Mouse (Mus musculus) heart, embryonic 11.5 days (tissue): ENCODE data around the gene Gfod2. TPM values are rescaled to one million over a fixed set of nuclear protein-coding genes. Genes with fewer than 3 reads are reported as not detected.
A peak's percentile ranks its signal among the peaks of the same experiment; 100 is the strongest.

Experiments used
- ATAC-seq: fragments of 200-750 bp; cut with Nextera tagmentation; replicated peaks from 2 replicates; pipeline ENCODE4 v1.8.0; 2017; ENCODE audit warnings: moderate library complexity; ENCODE audit not compliant: insufficient number of reproducible peaks, low FRiP score, low TSS enrichment
- H3K27ac ChIP-seq: fragments of 300-500 bp; sonication (generic); 2 replicates; pipeline ENCODE4 v1.5.1; 2014; ENCODE audit warnings: mild to moderate bottlenecking, low read depth, low read length
- H3K27me3 ChIP-seq: fragments of 300-500 bp; sonication (generic); 2 replicates; pipeline ENCODE4 v1.6.1; 2014; ENCODE audit warnings: mild to moderate bottlenecking, low read length, mixed read lengths; ENCODE audit not compliant: control insufficient read depth, insufficient read depth
- H3K36me3 ChIP-seq: fragments of 300-500 bp; sonication (generic); 2 replicates; pipeline ENCODE4 v1.6.1; 2014; ENCODE audit warnings: mild to moderate bottlenecking, low read length, moderate library complexity, mixed read lengths; ENCODE audit not compliant: control insufficient read depth, insufficient read depth
- H3K4me1 ChIP-seq: fragments of 300-500 bp; sonication (generic); 2 replicates; pipeline ENCODE4 v1.6.1; 2014; ENCODE audit warnings: low read length; ENCODE audit not compliant: control insufficient read depth, insufficient read depth
- H3K4me2 ChIP-seq: fragments of 300-500 bp; sonication (generic); 2 replicates; pipeline ENCODE4 v1.6.1; 2014; ENCODE audit warnings: mild to moderate bottlenecking, moderate library complexity
- H3K4me3 ChIP-seq: fragments of 300-500 bp; sonication (generic); 2 replicates; pipeline ENCODE4 v1.5.1; 2014; ENCODE audit warnings: low read depth, low read length
- H3K9ac ChIP-seq: fragments of 300-500 bp; sonication (generic); 2 replicates; pipeline ENCODE4 v1.6.1; 2014; ENCODE audit warnings: mild to moderate bottlenecking, low read depth, low read length, moderate library complexity
- H3K9me3 ChIP-seq: fragments of 300-500 bp; sonication (generic); replicated peaks from 2 replicates; pipeline ENCODE4 v1.6.1; 2016; ENCODE audit warnings: low read length; ENCODE audit not compliant: control insufficient read depth
- WGBS: fragments of 180-500 bp; shearing (Covaris S2); extraction: QIAGEN DNeasy Blood & Tissue Kit; methylation state at CpG from one replicate; pipeline ENCODE4 v1.1.7; 2014; ENCODE audit not compliant: insufficient replicate concordance; 5-methylcytosine and 5-hydroxymethylcytosine counted together
- polyA plus RNA-seq: library from polyadenylated mRNA; unstranded; fragments of >200 nt; fragmentation: Nextera tagmentation; extraction: Ambion mirVana; gene quantifications from 2 replicates; pipeline ENCODE4 v1.2.1, GENCODE M21; 2014

The Gfod2 gene
- polyA plus RNA-seq, 1 experiment from 2014 or later = 8.0 TPM

DNA sequence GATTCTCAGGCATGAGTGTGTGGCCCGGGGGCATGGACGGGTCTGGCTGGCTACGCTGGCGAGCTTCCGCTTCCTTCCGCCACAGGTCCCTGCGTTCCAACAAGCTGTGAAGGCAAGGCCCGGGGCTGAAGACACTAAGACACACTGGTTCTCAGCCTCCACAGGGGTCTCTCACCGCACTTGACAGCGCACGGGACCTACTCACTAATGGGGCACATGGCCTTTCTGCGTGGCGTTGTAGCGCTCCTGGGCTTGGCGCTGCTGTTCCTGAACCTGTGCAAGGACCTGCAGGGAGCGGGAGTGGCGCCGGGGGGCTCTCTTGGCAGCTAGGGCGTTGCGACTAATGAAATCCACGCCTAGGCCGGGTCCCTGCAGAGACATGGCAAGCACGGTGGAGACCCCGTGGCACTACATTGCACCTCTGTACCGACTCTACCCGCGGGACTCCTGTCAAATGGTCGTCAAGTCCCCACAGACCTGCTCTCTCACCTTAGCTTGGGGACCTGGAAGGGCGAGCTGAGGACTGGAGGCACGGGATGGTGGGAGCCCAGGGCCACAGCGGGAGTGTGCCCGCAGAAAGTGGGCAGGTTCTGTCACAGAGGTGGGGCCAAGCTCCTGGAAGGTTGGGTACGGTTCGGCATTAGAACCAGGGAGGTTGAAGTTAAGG is 54.2 kb downstream of the Gfod2 start:
- no peaks in the 10 kb centered on the region for H3K27me3 ChIP-seq
- H3K4me1 ChIP-seq = peaks cover 16% of the 10 kb centered on the region
- no peak overlapping the region for H3K4me2 ChIP-seq
- no peak overlapping the region for H3K4me3 ChIP-seq
- peaks cover 3% of the 10 kb centered on the region; the same call in 1 of the 2 replicates for H3K36me3 ChIP-seq
- H3K9me3 ChIP-seq = no peaks in the 10 kb centered on the region
- ATAC-seq = no peak
- WGBS = 90% methylated on average over 34 of the region's 34 CpGs
- no peak overlapping the region for H3K27ac ChIP-seq
- H3K9ac ChIP-seq = no peak overlapping the region

DNA sequence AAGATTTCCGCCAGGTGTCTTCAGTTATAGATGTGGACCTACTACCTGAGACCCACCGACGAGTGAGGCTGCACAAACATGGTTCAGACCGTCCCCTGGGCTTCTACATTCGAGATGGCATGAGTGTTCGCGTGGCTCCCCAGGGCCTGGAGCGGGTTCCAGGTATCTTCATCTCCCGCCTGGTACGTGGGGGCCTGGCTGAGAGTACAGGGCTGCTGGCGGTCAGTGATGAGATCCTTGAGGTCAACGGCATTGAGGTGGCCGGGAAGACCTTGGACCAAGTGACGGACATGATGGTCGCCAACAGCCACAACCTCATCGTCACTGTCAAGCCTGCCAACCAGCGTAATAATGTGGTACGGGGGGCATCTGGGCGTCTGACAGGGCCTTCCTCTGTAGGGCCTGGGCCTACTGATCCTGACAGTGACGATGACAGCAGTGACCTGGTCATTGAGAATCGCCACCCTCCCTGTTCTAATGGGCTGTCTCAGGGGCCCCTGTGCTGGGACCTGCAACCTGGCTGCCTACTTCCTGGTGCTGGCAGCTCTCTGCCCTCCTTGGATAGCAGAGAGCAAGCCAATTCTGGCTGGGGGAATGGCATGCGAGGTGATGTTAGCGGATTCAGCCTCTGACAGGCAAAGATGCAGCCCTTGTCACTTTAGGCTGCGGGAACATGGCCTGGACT is 55.6 kb downstream of the Gfod2 start:
- no peak overlapping the region for H3K9ac ChIP-seq
- H3K36me3 ChIP-seq = peaks cover 3% of the 10 kb centered on the region; the same call in 1 of the 2 replicates
- ATAC-seq = no peak
- no peak overlapping the region for H3K4me2 ChIP-seq
- H3K27ac ChIP-seq = no peak overlapping the region
- H3K27me3 ChIP-seq = no peaks in the 10 kb centered on the region
- H3K4me1 ChIP-seq = peaks cover 16% of the 10 kb centered on the region
- H3K4me3 ChIP-seq = no peak overlapping the region
- no peaks in the 10 kb centered on the region for H3K9me3 ChIP-seq
- 89% methylated on average over 24 of the region's 24 CpGs for WGBS

DNA sequence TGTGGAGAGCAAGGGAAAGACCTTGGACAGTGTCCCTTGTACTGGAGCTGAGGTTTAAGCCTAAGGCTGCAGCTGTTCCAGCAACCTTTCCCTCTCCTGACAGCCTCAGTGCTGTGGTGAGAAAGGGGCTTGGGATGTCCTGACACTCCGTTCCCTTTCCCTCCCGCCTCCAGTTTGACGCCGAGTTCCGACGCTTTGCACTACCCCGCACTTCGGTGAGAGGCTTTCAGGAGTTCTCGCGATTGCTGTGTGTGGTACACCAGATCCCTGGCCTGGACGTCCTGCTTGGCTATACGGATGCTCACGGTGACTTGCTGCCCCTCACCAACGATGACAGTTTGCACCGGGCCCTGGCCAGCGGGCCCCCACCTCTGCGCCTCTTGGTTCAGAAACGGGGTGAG is 56.5 kb downstream of the Gfod2 start:
- no peak for ATAC-seq
- H3K9ac ChIP-seq = peak overlapping the region; percentile 77
- peaks cover 14% of the 10 kb centered on the region for H3K4me1 ChIP-seq
- H3K4me2 ChIP-seq = peak overlapping the region; percentile 98
- no peaks in the 10 kb centered on the region for H3K9me3 ChIP-seq
- no peaks in the 10 kb centered on the region for H3K27me3 ChIP-seq
- H3K36me3 ChIP-seq = peaks cover 3% of the 10 kb centered on the region; the same call in 1 of the 2 replicates
- 56% methylated on average over 18 of the region's 18 CpGs for WGBS
- H3K27ac ChIP-seq = no peak overlapping the region
- peak overlapping the region; percentile 69 for H3K4me3 ChIP-seq

DNA sequence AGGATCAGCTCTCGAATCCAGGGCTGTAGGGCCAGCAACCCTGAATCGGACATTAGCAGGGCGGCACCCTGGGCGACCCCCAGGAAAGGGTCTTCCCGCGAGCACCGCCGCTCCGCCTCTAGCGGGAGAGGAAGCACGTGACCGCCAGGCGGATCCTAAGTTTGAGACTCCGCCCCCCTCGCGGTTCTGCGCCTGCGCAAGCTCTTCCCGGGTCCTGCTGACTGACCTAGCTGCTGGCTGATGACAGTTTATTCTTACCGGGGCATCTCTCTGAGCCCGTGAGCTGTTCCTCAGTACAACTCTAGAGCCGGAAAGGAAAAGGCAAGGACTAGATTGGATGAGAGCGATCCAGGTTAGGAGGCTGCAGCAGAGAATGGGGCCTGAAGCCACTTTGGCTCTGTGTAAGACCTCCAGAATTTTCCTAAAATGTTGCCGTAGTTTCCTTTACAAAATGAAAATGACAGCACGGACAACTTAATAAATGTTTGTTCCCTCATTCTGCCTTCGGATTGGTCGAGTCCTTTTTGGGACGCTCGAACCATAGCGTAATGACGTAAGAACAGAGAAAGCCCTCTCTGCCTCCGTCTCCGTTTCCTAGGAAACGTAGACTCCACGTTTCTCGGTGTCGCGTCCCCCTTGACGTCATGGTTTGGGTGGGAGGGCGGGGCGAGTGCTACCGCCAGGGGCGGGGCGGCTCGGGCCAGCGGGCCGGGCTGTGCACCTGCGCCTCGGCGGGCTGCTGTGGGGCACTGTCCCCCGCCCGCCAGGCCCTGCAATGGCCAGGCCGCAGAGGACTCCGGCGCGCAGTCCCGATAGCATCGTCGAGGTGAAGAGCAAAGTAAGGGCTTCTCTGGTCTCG is 57.3 kb downstream of the Gfod2 start, which contains the start of the genes Acd and Pard6a:
TSS of gene Acd (minus strand) at position 137 of the 859 bp plus-strand sequence.
TSS of gene Pard6a (plus strand) at position 183 of the 859 bp plus-strand sequence.
- under 1% methylated on average over 60 of the region's 60 CpGs for WGBS
- H3K36me3 ChIP-seq = peaks cover 3% of the 10 kb centered on the region; the same call in 1 of the 2 replicates
- peak; percentile 66 for ATAC-seq

DNA sequence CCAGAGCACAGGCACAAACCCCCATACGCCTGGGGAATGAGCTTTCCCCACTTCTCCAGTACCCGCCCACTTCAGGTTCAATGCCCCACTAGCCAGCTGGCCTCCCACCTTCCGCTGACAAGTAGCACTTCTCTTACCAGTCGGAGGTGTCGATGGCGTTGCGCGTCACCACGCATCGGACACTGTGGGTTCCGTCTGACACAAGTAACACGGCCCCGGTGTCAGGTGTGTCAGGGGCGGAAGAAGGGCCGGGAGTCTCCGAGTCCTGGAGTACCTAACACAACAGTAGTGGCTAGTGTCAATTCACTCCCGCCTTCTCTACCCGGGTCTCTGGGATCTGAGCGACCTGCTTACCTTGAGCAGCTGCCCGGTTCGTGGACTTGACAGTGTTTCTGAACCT is 57.9 kb downstream of the Gfod2 start:
- ATAC-seq = peak; percentile 28
- Histone ChIP-seq H3K9me3 (no peaks in the 10 kb centered on the region), H3K9ac (peak overlapping the region; percentile 77), H3K36me3 (peaks cover 3% of the 10 kb centered on the region; the same call in 1 of the 2 replicates), H3K4me1 (peaks cover 13% of the 10 kb centered on the region), H3K27me3 (no peaks in the 10 kb centered on the region), H3K4me2 (peak overlapping the region; percentile 98), H3K4me3 (peak overlapping the region; percentile 69), H3K27ac (peak overlapping the region; percentile 90)
- WGBS = 0% methylated on average over 21 of the region's 21 CpGs

More for the DNA sequence above, 57.3 kb downstream of the Gfod2 start, which contains the start of the genes Acd and Pard6a:
- Histone ChIP-seq H3K9ac (peak within 1 kb of the TSS; percentile 77), H3K4me3 (peak within 1 kb of the TSS; percentile 69), H3K27ac (peak within 1 kb of the TSS; percentile 90), H3K9me3 (no peaks in the 10 kb centered on the region), H3K4me2 (peak within 1 kb of the TSS; percentile 98), H3K27me3 (no peaks in the 10 kb centered on the region), H3K4me1 (peaks cover 13% of the 10 kb centered on the region)

DNA sequence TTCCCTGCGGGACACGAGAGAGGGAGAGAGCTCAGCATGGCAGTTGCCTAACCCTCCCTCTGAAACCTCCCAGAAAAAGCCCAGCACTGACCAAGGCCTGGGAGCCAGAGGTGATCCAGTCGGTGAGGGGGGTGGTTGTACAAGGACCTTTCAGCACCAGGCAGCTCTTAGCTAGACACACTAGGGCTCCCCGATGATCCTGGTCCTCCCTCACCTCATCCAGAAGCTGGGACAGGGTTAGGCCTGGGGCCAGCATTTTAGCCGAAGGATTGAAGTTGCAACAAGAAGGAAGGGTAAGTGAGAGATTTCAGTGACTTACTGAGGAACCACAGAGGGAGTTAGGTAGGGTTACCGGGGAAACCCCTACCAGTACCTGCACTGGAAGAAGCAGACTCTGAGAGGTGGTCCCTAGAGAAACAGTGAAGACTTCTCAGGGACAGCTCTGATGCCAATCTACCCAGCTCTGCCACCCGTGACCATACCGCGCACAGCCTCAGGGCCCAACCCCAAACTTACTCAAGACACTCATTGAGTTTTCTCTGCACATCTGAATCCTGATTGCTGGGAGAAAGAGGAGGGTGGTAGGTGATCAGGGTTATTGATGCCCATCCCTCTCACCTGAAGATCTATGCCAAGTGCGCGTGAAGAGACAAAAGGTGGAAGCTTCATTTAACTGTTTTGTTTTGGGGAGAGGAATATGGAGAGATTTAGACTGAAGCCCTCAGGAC is 58.8 kb downstream of the Gfod2 start:
- no peak for ATAC-seq
- peaks cover 3% of the 10 kb centered on the region; the same call in 1 of the 2 replicates for H3K36me3 ChIP-seq
- H3K4me2 ChIP-seq = peak overlapping the region; percentile 98
- H3K4me1 ChIP-seq = peaks cover 13% of the 10 kb centered on the region
- 88% methylated on average over 11 of the region's 11 CpGs for WGBS
- peak overlapping the region; percentile 69 for H3K4me3 ChIP-seq
- peak overlapping the region; percentile 77 for H3K9ac ChIP-seq
- H3K9me3 ChIP-seq = no peaks in the 10 kb centered on the region
- no peak overlapping the region for H3K27ac ChIP-seq
- peaks cover 6% of the 10 kb centered on the region for H3K27me3 ChIP-seq

DNA sequence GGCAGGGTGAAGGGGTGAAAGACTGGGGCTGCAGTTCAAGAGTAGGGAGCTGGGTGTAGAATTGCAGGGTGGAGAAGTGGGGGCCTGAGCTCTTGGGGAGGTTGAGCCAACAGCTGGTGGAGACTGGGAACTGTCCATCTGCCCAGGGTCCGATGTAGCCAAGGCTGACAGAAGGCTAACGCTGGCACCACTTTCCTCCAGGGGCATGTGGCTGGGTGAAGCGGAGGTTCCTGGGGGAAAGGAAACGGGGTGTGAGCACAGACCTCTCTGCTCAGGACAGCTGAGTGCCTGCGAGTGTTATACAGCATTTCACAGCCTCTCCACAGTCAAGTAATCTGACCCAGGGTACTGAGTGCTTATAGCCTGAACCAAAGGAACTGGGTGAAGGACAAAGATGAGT is 59.7 kb downstream of the Gfod2 start:
- Histone ChIP-seq H3K9me3 (no peaks in the 10 kb centered on the region), H3K9ac (no peak overlapping the region), H3K4me3 (no peak overlapping the region), H3K36me3 (peaks cover 3% of the 10 kb centered on the region; the same call in 1 of the 2 replicates), H3K4me1 (peaks cover 21% of the 10 kb centered on the region), H3K4me2 (no peak overlapping the region), H3K27me3 (peaks cover 13% of the 10 kb centered on the region), H3K27ac (no peak overlapping the region)
- ATAC-seq = no peak
- 89% methylated on average over 5 of the region's 5 CpGs for WGBS
